Mouse (Mus musculus) embryonic facial prominence, embryonic 14.5 days (tissue): ENCODE data around the gene Zfp595. TPM values are rescaled to one million over a fixed set of nuclear protein-coding genes. Genes with fewer than 3 reads are reported as not detected.
"Not testable (repeated sequence)": the region's sequence is repeated elsewhere in the genome, so short reads cannot be mapped to it uniquely, and the experiment has no call there.

Experiments
- ATAC-seq: fragments of 200-750 bp; cut with Nextera tagmentation; 2 replicates; pipeline ENCODE4 v1.8.0; 2017; ENCODE audit warnings: low read depth, moderate number of reproducible peaks, moderate TSS enrichment
- DNase-seq: peaks from one replicate; pipeline ENCODE4 v3.0.0-alpha.2; 2015; ENCODE audit warnings: low spot score
- H3K27ac ChIP-seq: fragments of 300-500 bp; sonication (generic); replicated peaks from 2 replicates; pipeline ENCODE4 v1.5.1; 2014; ENCODE audit warnings: low read depth, mild to moderate bottlenecking, low read length, moderate library complexity
- H3K27me3 ChIP-seq: fragments of 300-500 bp; sonication (generic); replicated peaks from 2 replicates; pipeline ENCODE4 v1.6.1; 2014; ENCODE audit warnings: low read length; ENCODE audit not compliant: control insufficient read depth, insufficient read depth
- H3K36me3 ChIP-seq: fragments of 300-500 bp; sonication (generic); 2 replicates; pipeline ENCODE4 v1.6.1; 2014; ENCODE audit warnings: low read length, mixed read lengths; ENCODE audit not compliant: control insufficient read depth, insufficient read depth
- H3K4me1 ChIP-seq: fragments of 300-500 bp; sonication (generic); 2 replicates; pipeline ENCODE4 v1.6.1; 2014; ENCODE audit warnings: antibody characterized with exemption, low read length; ENCODE audit not compliant: control insufficient read depth, insufficient read depth
- H3K4me2 ChIP-seq: fragments of 300-500 bp; sonication (generic); 2 replicates; pipeline ENCODE4 v1.6.1; 2014; ENCODE audit warnings: low read depth, mild to moderate bottlenecking, low read length, moderate library complexity, mixed read lengths
- H3K4me3 ChIP-seq: fragments of 300-500 bp; sonication (generic); 2 replicates; pipeline ENCODE4 v1.5.1; 2014; ENCODE audit warnings: low read depth, mild to moderate bottlenecking, low read length
- H3K9ac ChIP-seq: fragments of 300-500 bp; sonication (generic); 2 replicates; pipeline ENCODE4 v1.6.1; 2014; ENCODE audit warnings: low read depth, mild to moderate bottlenecking, low read length, moderate library complexity, mixed read lengths
- H3K9me3 ChIP-seq: fragments of 300-500 bp; sonication (generic); 2 replicates; pipeline ENCODE4 v1.6.1; 2016; ENCODE audit warnings: low read length; ENCODE audit not compliant: control insufficient read depth
- WGBS: fragments of 180-500 bp; shearing (Covaris S2); extraction: QIAGEN DNeasy Blood & Tissue Kit; methylation state at CpG from one replicate; pipeline ENCODE4 v1.1.7; 2014; 5-methylcytosine and 5-hydroxymethylcytosine counted together
- polyA plus RNA-seq: library from polyadenylated mRNA; unstranded; fragments of >200 nt; fragmentation: Nextera tagmentation; extraction: Ambion mirVana; gene quantifications from 2 replicates; pipeline ENCODE4 v1.2.1, GENCODE M21; 2014

Gene Zfp595
- polyA plus RNA-seq: 3.1 and 3.2 TPM in 2 replicates

- peak within 1 kb of the TSS; percentile 79 for H3K27ac ChIP-seq
- H3K27me3 ChIP-seq: no peaks in the 10 kb centered on the region
- no peaks in the 10 kb centered on the region for H3K9me3 ChIP-seq
- peaks cover 5% of the 10 kb centered on the region; the same call in 1 of the 2 replicates for H3K4me1 ChIP-seq
- WGBS: 14% methylated on average over 17 of the region's 17 CpGs
- peak within 1 kb of the TSS; percentile 59 for H3K4me3 ChIP-seq
- H3K36me3 ChIP-seq: no peaks in the 10 kb centered on the region
- DNase-seq: peak; percentile 96
- H3K9ac ChIP-seq: peak within 1 kb of the TSS; percentile 61
- ATAC-seq: peak; percentile 92
- peak within 1 kb of the TSS; percentile 60 for H3K4me2 ChIP-seq
Measured at GRCm38 (mm10) chr13:67332019-67332724, at the start of gene Zfp595. Gene Zfp595 (minus strand): TSS chr13:67332570.

- H3K27me3 ChIP-seq, H3K4me2 ChIP-seq, H3K4me1 ChIP-seq, H3K36me3 ChIP-seq, DNase-seq, ATAC-seq, H3K27ac ChIP-seq, H3K4me3 ChIP-seq, H3K9ac ChIP-seq, H3K9me3 ChIP-seq: not testable (repeated sequence)
- 66% methylated on average over 3 of the region's 3 CpGs for WGBS
Measured at GRCm38 (mm10) chr13:67376255-67376654, 43.9 kb upstream of the Zfp595 start.

GRCm38 (mm10) chr13:67375050-67375911 lies 42.9 kb upstream of the Zfp595 start, which contains the start of the genes Gm28041 and Zfp456:
Gene Gm28041 (minus strand): TSS chr13:67375733.
Gene Zfp456 (minus strand): TSS chr13:67375810.
- WGBS: 20% methylated on average over 13 of the region's 15 CpGs
- peak; percentile 94 for ATAC-seq
- H3K4me2 ChIP-seq: peak within 1 kb of the TSS; percentile 59

GRCm38 (mm10) chr13:67360131-67360744 lies 27.9 kb upstream of the Zfp595 start, which contains the start of the genes Gm28044 and Zfp953:
Gene Gm28044 (minus strand): TSS chr13:67360536.
Gene Zfp953 (minus strand): TSS chr13:67360605.
- peak within 1 kb of the TSS; percentile 74 for H3K4me3 ChIP-seq
- peak within 1 kb of the TSS; percentile 59; the same call in 1 of the 2 replicates for H3K27ac ChIP-seq
- peak; percentile 93 for ATAC-seq
- DNase-seq: peak; percentile 93
- WGBS: under 1% methylated on average over 15 of the region's 15 CpGs
- peak within 1 kb of the TSS; percentile 74 for H3K9ac ChIP-seq
- H3K9me3 ChIP-seq: no peaks in the 10 kb centered on the region
- H3K27me3 ChIP-seq: no peaks in the 10 kb centered on the region
- H3K4me1 ChIP-seq: 0 out of 2 replicates have a peak, but pooled peaks cover 3% of the 10 kb centered on the region
- peak within 1 kb of the TSS; percentile 78 for H3K4me2 ChIP-seq
- no peaks in the 10 kb centered on the region for H3K36me3 ChIP-seq

More at GRCm38 (mm10) chr13:67375050-67375911, 42.9 kb upstream of the Zfp595 start, which contains the start of the genes Gm28041 and Zfp456:
- not testable (repeated sequence) for H3K27me3 ChIP-seq, H3K4me1 ChIP-seq, H3K27ac ChIP-seq, H3K36me3 ChIP-seq, H3K9me3 ChIP-seq
- peak; percentile 83 for DNase-seq
- Histone ChIP-seq H3K4me3 (peak within 1 kb of the TSS; percentile 50), H3K9ac (peak within 1 kb of the TSS; percentile 54; the same call in 1 of the 2 replicates)

- Histone ChIP-seq H3K9me3 (no peaks in the 10 kb centered on the region), H3K36me3 (no peaks in the 10 kb centered on the region), H3K4me1 (no peaks in the 10 kb centered on the region), H3K9ac (no peak overlapping the region), H3K4me3 (no peak overlapping the region), H3K4me2 (no peak overlapping the region), H3K27ac (no peak overlapping the region), H3K27me3 (no peaks in the 10 kb centered on the region)
- no peak for ATAC-seq
- no peak for DNase-seq
Measured at GRCm38 (mm10) chr13:67351854-67352253, 19.5 kb upstream of the Zfp595 start.

GRCm38 (mm10) chr13:67343422-67343821 lies 11.1 kb upstream of the Zfp595 start:
- Histone ChIP-seq H3K4me1 (no peaks in the 10 kb centered on the region), H3K4me3 (no peak overlapping the region), H3K9me3 (no peaks in the 10 kb centered on the region), H3K27ac (no peak overlapping the region), H3K9ac (no peak overlapping the region), H3K27me3 (no peaks in the 10 kb centered on the region), H3K4me2 (no peak overlapping the region), H3K36me3 (peaks cover 19% of the 10 kb centered on the region; the same call in 1 of the 2 replicates)
- ATAC-seq (no peak), DNase-seq (no peak)
- 84% methylated on average over 2 of the region's 2 CpGs for WGBS

- peak overlapping the region; percentile 79 for H3K27ac ChIP-seq
- 75% methylated on average over 1 of the region's 1 CpGs for WGBS
Measured at GRCm38 (mm10) chr13:67332877-67333276, 507 bp upstream of the Zfp595 start.

GRCm38 (mm10) chr13:67306718-67307117 lies 25.7 kb downstream of the Zfp595 start:
- WGBS: 30% methylated on average over 5 of the region's 5 CpGs
- H3K9me3 ChIP-seq: no peaks in the 10 kb centered on the region
- DNase-seq: peak; percentile 34
- H3K9ac ChIP-seq: peak overlapping the region; percentile 83
- H3K4me3 ChIP-seq: peak overlapping the region; percentile 70
- ATAC-seq: peak; percentile 39
- no peaks in the 10 kb centered on the region for H3K27me3 ChIP-seq
- peaks cover 5% of the 10 kb centered on the region; the same call in 1 of the 2 replicates for H3K4me1 ChIP-seq
- H3K27ac ChIP-seq: peak overlapping the region; percentile 58
- H3K4me2 ChIP-seq: peak overlapping the region; percentile 83
- H3K36me3 ChIP-seq: no peaks in the 10 kb centered on the region

More at GRCm38 (mm10) chr13:67332877-67333276, 507 bp upstream of the Zfp595 start:
- no peaks in the 10 kb centered on the region for H3K36me3 ChIP-seq
- no peaks in the 10 kb centered on the region for H3K9me3 ChIP-seq
- H3K4me2 ChIP-seq: peak overlapping the region; percentile 60
- DNase-seq (peak; percentile 30), ATAC-seq (peak; percentile 69)
- peak overlapping the region; percentile 59 for H3K4me3 ChIP-seq
- peak overlapping the region; percentile 61 for H3K9ac ChIP-seq
- peaks cover 5% of the 10 kb centered on the region; the same call in 1 of the 2 replicates for H3K4me1 ChIP-seq
- no peaks in the 10 kb centered on the region for H3K27me3 ChIP-seq
